Mouse (Mus musculus): ENCODE results near the gene Vps26c. TPM values are rescaled to one million over a fixed set of nuclear protein-coding genes. Genes with fewer than 3 reads are reported as not detected.
"Not testable (repeated sequence)": the region's sequence is repeated elsewhere in the genome, so short reads cannot be mapped to it uniquely, and the experiment has no call there.

Vps26c gene
- polyA plus RNA-seq, 1 experiment from 2014 or later, result 52.7 TPM

GRCm38 (mm10) chr16:94487341-94487740 is 39.3 kb downstream of the Vps26c start:
- Histone ChIP-seq H3K4me3 (replicated peaks; ENCODE audit: low read length) (no peak overlapping the region), H3K36me3 (ENCODE audit: control insufficient read depth, insufficient read depth, low read length) (no peaks in the 10 kb centered on the region), H3K9me3 (replicated peaks; ENCODE audit: control insufficient read depth, low read length) (no peaks in the 10 kb centered on the region), H3K27me3 (ENCODE audit: control insufficient read depth, insufficient read depth, low read length) (no peaks in the 10 kb centered on the region), H3K9ac (ENCODE audit: low read length) (no peak overlapping the region), H3K27ac (ENCODE audit: low read length) (no peak overlapping the region), H3K4me2 (ENCODE audit: low read depth, low read length) (no peak overlapping the region), H3K4me1 (ENCODE audit: control insufficient read depth, insufficient read depth, low read length) (no peaks in the 10 kb centered on the region)
- ATAC-seq (ENCODE audit: insufficient read depth, low FRiP score), result no peak
- 61% methylated on average over 5 of the region's 5 CpGs for WGBS

GRCm38 (mm10) chr16:94484752-94485535 is 41.7 kb downstream of the Vps26c start:
- H3K27ac ChIP-seq (ENCODE audit: low read length), result no peak overlapping the region
- H3K4me3 ChIP-seq (replicated peaks; ENCODE audit: low read length), result no peak overlapping the region
- no peaks in the 10 kb centered on the region for H3K9me3 ChIP-seq (replicated peaks; ENCODE audit: control insufficient read depth, low read length)
- no peak overlapping the region for H3K9ac ChIP-seq (ENCODE audit: low read length)
- H3K36me3 ChIP-seq (ENCODE audit: control insufficient read depth, insufficient read depth, low read length), result no peaks in the 10 kb centered on the region
- WGBS, result 68% methylated on average over 11 of the region's 11 CpGs
- H3K27me3 ChIP-seq (ENCODE audit: control insufficient read depth, insufficient read depth, low read length), result no peaks in the 10 kb centered on the region
- ATAC-seq (ENCODE audit: insufficient read depth, low FRiP score), result no peak
- H3K4me2 ChIP-seq (ENCODE audit: low read depth, low read length), result no peak overlapping the region
- H3K4me1 ChIP-seq (ENCODE audit: control insufficient read depth, insufficient read depth, low read length), result no peaks in the 10 kb centered on the region

- Histone ChIP-seq H3K9me3 (replicated peaks; ENCODE audit: control insufficient read depth, low read length) (no peaks in the 10 kb centered on the region), H3K36me3 (ENCODE audit: control insufficient read depth, insufficient read depth, low read length) (peaks cover 4% of the 10 kb centered on the region; the same call in 1 of the 2 replicates), H3K4me2 (ENCODE audit: low read depth, low read length) (no peak overlapping the region), H3K4me1 (ENCODE audit: control insufficient read depth, insufficient read depth, low read length) (no peaks in the 10 kb centered on the region), H3K27me3 (ENCODE audit: control insufficient read depth, insufficient read depth, low read length) (no peaks in the 10 kb centered on the region), H3K27ac (ENCODE audit: low read length) (no peak overlapping the region), H3K4me3 (replicated peaks; ENCODE audit: low read length) (no peak overlapping the region), H3K9ac (ENCODE audit: low read length) (no peak overlapping the region)
- no peak; the same call in 1 of the 2 replicates for ATAC-seq (ENCODE audit: insufficient read depth, low FRiP score)
- 84% methylated on average over 11 of the region's 11 CpGs for WGBS
Observed at GRCm38 (mm10) chr16:94473086-94473822, 53.4 kb downstream of the Vps26c start.

GRCm38 (mm10) chr16:94472515-94472951 is 54.1 kb downstream of the Vps26c start:
- Histone ChIP-seq H3K4me2 (ENCODE audit: low read depth, low read length) (no peak overlapping the region), H3K9me3 (replicated peaks; ENCODE audit: control insufficient read depth, low read length) (no peaks in the 10 kb centered on the region), H3K4me3 (replicated peaks; ENCODE audit: low read length) (no peak overlapping the region), H3K4me1 (ENCODE audit: control insufficient read depth, insufficient read depth, low read length) (no peaks in the 10 kb centered on the region), H3K27ac (ENCODE audit: low read length) (no peak overlapping the region), H3K36me3 (ENCODE audit: control insufficient read depth, insufficient read depth, low read length) (peaks cover 7% of the 10 kb centered on the region; the same call in 1 of the 2 replicates), H3K9ac (ENCODE audit: low read length) (no peak overlapping the region), H3K27me3 (ENCODE audit: control insufficient read depth, insufficient read depth, low read length) (no peaks in the 10 kb centered on the region)
- WGBS, result 71% methylated on average over 8 of the region's 8 CpGs
- ATAC-seq (ENCODE audit: insufficient read depth, low FRiP score), result no peak; the same call in 1 of the 2 replicates

- ATAC-seq (ENCODE audit: insufficient read depth, low FRiP score), result no peak
- 92% methylated on average over 2 of the region's 2 CpGs for WGBS
- peaks cover 14% of the 10 kb centered on the region for H3K36me3 ChIP-seq (ENCODE audit: control insufficient read depth, insufficient read depth, low read length)
- no peaks in the 10 kb centered on the region for H3K27me3 ChIP-seq (ENCODE audit: control insufficient read depth, insufficient read depth, low read length)
- H3K9ac ChIP-seq (ENCODE audit: low read length), result no peak overlapping the region
- no peak overlapping the region for H3K4me2 ChIP-seq (ENCODE audit: low read depth, low read length)
- no peak overlapping the region for H3K4me3 ChIP-seq (replicated peaks; ENCODE audit: low read length)
- no peaks in the 10 kb centered on the region for H3K9me3 ChIP-seq (replicated peaks; ENCODE audit: control insufficient read depth, low read length)
- no peaks in the 10 kb centered on the region for H3K4me1 ChIP-seq (ENCODE audit: control insufficient read depth, insufficient read depth, low read length)
- H3K27ac ChIP-seq (ENCODE audit: low read length), result no peak overlapping the region
Observed at GRCm38 (mm10) chr16:94468391-94468790, 58.2 kb downstream of the Vps26c start.

GRCm38 (mm10) chr16:94467337-94468055 is 59.1 kb downstream of the Vps26c start:
- no peak overlapping the region for H3K9ac ChIP-seq (ENCODE audit: low read length)
- H3K9me3 ChIP-seq (replicated peaks; ENCODE audit: control insufficient read depth, low read length), result no peaks in the 10 kb centered on the region
- H3K27ac ChIP-seq (ENCODE audit: low read length), result no peak overlapping the region
- no peak for ATAC-seq (ENCODE audit: insufficient read depth, low FRiP score)
- H3K36me3 ChIP-seq (ENCODE audit: control insufficient read depth, insufficient read depth, low read length), result peaks cover 14% of the 10 kb centered on the region
- H3K4me2 ChIP-seq (ENCODE audit: low read depth, low read length), result no peak overlapping the region
- H3K4me3 ChIP-seq (replicated peaks; ENCODE audit: low read length), result no peak overlapping the region
- H3K4me1 ChIP-seq (ENCODE audit: control insufficient read depth, insufficient read depth, low read length), result no peaks in the 10 kb centered on the region
- H3K27me3 ChIP-seq (ENCODE audit: control insufficient read depth, insufficient read depth, low read length), result no peaks in the 10 kb centered on the region
- WGBS, result 87% methylated on average over 11 of the region's 11 CpGs

- H3K9me3 ChIP-seq (replicated peaks; ENCODE audit: control insufficient read depth, low read length); H3K9ac ChIP-seq (ENCODE audit: low read length); H3K4me1 ChIP-seq (ENCODE audit: control insufficient read depth, insufficient read depth, low read length); H3K27me3 ChIP-seq (ENCODE audit: control insufficient read depth, insufficient read depth, low read length); H3K4me3 ChIP-seq (replicated peaks; ENCODE audit: low read length); H3K4me2 ChIP-seq (ENCODE audit: low read depth, low read length); ATAC-seq (ENCODE audit: insufficient read depth, low FRiP score); H3K27ac ChIP-seq (ENCODE audit: low read length): not testable (repeated sequence)
- H3K36me3 ChIP-seq (ENCODE audit: control insufficient read depth, insufficient read depth, low read length), result peaks cover 16% of the 10 kb centered on the region
- WGBS, result 96% methylated on average over 7 of the region's 7 CpGs
Observed at GRCm38 (mm10) chr16:94466317-94466716, 60.3 kb downstream of the Vps26c start.

- Histone ChIP-seq H3K4me3 (replicated peaks; ENCODE audit: low read length) (no peak overlapping the region), H3K9me3 (replicated peaks; ENCODE audit: control insufficient read depth, low read length) (no peaks in the 10 kb centered on the region), H3K27me3 (ENCODE audit: control insufficient read depth, insufficient read depth, low read length) (no peaks in the 10 kb centered on the region), H3K36me3 (ENCODE audit: control insufficient read depth, insufficient read depth, low read length) (peaks cover 20% of the 10 kb centered on the region), H3K9ac (ENCODE audit: low read length) (no peak overlapping the region), H3K27ac (ENCODE audit: low read length) (no peak overlapping the region), H3K4me1 (ENCODE audit: control insufficient read depth, insufficient read depth, low read length) (no peaks in the 10 kb centered on the region), H3K4me2 (ENCODE audit: low read depth, low read length) (no peak overlapping the region)
- ATAC-seq (ENCODE audit: insufficient read depth, low FRiP score), result no peak
- 82% methylated on average over 4 of the region's 4 CpGs for WGBS
Observed at GRCm38 (mm10) chr16:94465900-94466299, 60.7 kb downstream of the Vps26c start.

- Histone ChIP-seq H3K27me3 (ENCODE audit: control insufficient read depth, insufficient read depth, low read length) (no peaks in the 10 kb centered on the region), H3K9ac (ENCODE audit: low read length) (no peak overlapping the region), H3K36me3 (ENCODE audit: control insufficient read depth, insufficient read depth, low read length) (peaks cover 29% of the 10 kb centered on the region), H3K4me3 (replicated peaks; ENCODE audit: low read length) (no peak overlapping the region), H3K4me1 (ENCODE audit: control insufficient read depth, insufficient read depth, low read length) (no peaks in the 10 kb centered on the region), H3K9me3 (replicated peaks; ENCODE audit: control insufficient read depth, low read length) (no peaks in the 10 kb centered on the region), H3K27ac (ENCODE audit: low read length) (no peak overlapping the region), H3K4me2 (ENCODE audit: low read depth, low read length) (no peak overlapping the region)
- 82% methylated on average over 3 of the region's 3 CpGs for WGBS
- ATAC-seq (ENCODE audit: insufficient read depth, low FRiP score), result no peak
Observed at GRCm38 (mm10) chr16:94464067-94464466, 62.6 kb downstream of the Vps26c start.
